Mouse (Mus musculus) stomach, postnatal 0 days (tissue): Measurements from ENCODE around the gene Nfyb. TPM values are rescaled to one million over a fixed set of nuclear protein-coding genes. Genes with fewer than 3 reads are reported as not detected.
A peak's percentile ranks its signal among the peaks of the same experiment; 100 is the strongest.

Experiments
- ATAC-seq: fragments of 200-750 bp; cut with Nextera tagmentation; 2 replicates; pipeline ENCODE4 v1.8.0; 2017; ENCODE audit not compliant: low FRiP score, low TSS enrichment
- DNase-seq: peaks from one replicate; pipeline ENCODE4 v3.0.0-alpha.2; 2016; ENCODE audit warnings: low spot score
- H3K27ac ChIP-seq: fragments of 300-500 bp; sonication (generic); replicated peaks from 2 replicates; pipeline ENCODE4 v1.5.1; 2014; ENCODE audit warnings: mild to moderate bottlenecking, control low read depth
- H3K27me3 ChIP-seq: fragments of 300-500 bp; sonication (generic); 2 replicates; pipeline ENCODE4 v1.6.1; 2014; ENCODE audit warnings: low read length; ENCODE audit not compliant: control insufficient read depth, insufficient read depth
- H3K36me3 ChIP-seq: fragments of 300-500 bp; sonication (generic); 2 replicates; pipeline ENCODE4 v1.6.1; 2014; ENCODE audit warnings: low read length, mixed read lengths; ENCODE audit not compliant: control insufficient read depth, insufficient read depth
- H3K4me1 ChIP-seq: fragments of 300-500 bp; sonication (generic); replicated peaks from 2 replicates; pipeline ENCODE4 v1.6.1; 2014; ENCODE audit warnings: antibody characterized with exemption; ENCODE audit not compliant: control insufficient read depth, insufficient read depth
- H3K4me2 ChIP-seq: fragments of 300-500 bp; sonication (generic); replicated peaks from 2 replicates; pipeline ENCODE4 v1.6.1; 2014; ENCODE audit warnings: low read depth, mild to moderate bottlenecking, control low read depth, moderate library complexity
- H3K4me3 ChIP-seq: fragments of 300-500 bp; sonication (generic); 2 replicates; pipeline ENCODE4 v1.5.1; 2014; ENCODE audit warnings: low read depth, low read length, control low read depth
- H3K9ac ChIP-seq: fragments of 300-500 bp; sonication (generic); 2 replicates; pipeline ENCODE4 v1.6.1; 2014; ENCODE audit warnings: mild to moderate bottlenecking, low read length, control low read depth, mixed read lengths
- H3K9me3 ChIP-seq: fragments of 300-500 bp; sonication (generic); 2 replicates; pipeline ENCODE4 v1.6.1; 2016; ENCODE audit warnings: low read length; ENCODE audit not compliant: control insufficient read depth
- CTCF ChIP-seq: IDR thresholded peaks from 2 replicates; pipeline ENCODE4 v1.5.1; 2016; ENCODE audit warnings: antibody characterized with exemption, low read depth, mild to moderate bottlenecking, moderate library complexity
- EP300 ChIP-seq: optimal IDR thresholded peaks from 2 replicates; pipeline ENCODE3; 2016; ENCODE audit warnings: antibody characterized with exemption
- WGBS: fragments of 180-500 bp; shearing (Covaris S2); extraction: QIAGEN DNeasy Blood & Tissue Kit; methylation state at CpG from one replicate; pipeline ENCODE4 v1.1.7; 2014; 5-methylcytosine and 5-hydroxymethylcytosine counted together
- polyA plus RNA-seq: library from polyadenylated mRNA; unstranded; fragments of >200 nt; fragmentation: Nextera tagmentation; extraction: Ambion mirVana; gene quantifications from 2 replicates; pipeline ENCODE4 v1.2.1, GENCODE M21; 2015

The Nfyb gene
- polyA plus RNA-seq, 1 experiment from 2014 or later, result 20.3 TPM

- WGBS, result 82% methylated on average over 15 of the region's 15 CpGs
- H3K9ac ChIP-seq, result no peak overlapping the region
- no peaks in the 10 kb centered on the region for H3K27me3 ChIP-seq
- H3K4me2 ChIP-seq, result no peak overlapping the region
- H3K4me1 ChIP-seq, result no peaks in the 10 kb centered on the region
- TF ChIP-seq CTCF (no peak), EP300 (no peak)
- no peaks in the 10 kb centered on the region for H3K9me3 ChIP-seq
- ATAC-seq (0 out of 2 replicates have a peak, but pooled peaks have one; percentile 28), DNase-seq (no peak)
- peaks cover 24% of the 10 kb centered on the region for H3K36me3 ChIP-seq
- H3K27ac ChIP-seq, result no peak overlapping the region
- no peak overlapping the region for H3K4me3 ChIP-seq
These were observed 16.7 kb downstream of the Nfyb start for GRCm38 (mm10) chr10:82746988-82747850.

GRCm38 (mm10) chr10:82745301-82745700, 18.6 kb downstream of the Nfyb start:
- Histone ChIP-seq H3K9me3 (no peaks in the 10 kb centered on the region), H3K4me1 (no peaks in the 10 kb centered on the region), H3K27ac (no peak overlapping the region), H3K9ac (no peak overlapping the region), H3K27me3 (no peaks in the 10 kb centered on the region), H3K4me2 (no peak overlapping the region), H3K36me3 (peaks cover 17% of the 10 kb centered on the region), H3K4me3 (no peak overlapping the region)
- WGBS, result 93% methylated on average over 5 of the region's 5 CpGs
- DNase-seq (no peak), ATAC-seq (no peak)
- TF ChIP-seq EP300 (no peak), CTCF (no peak)

GRCm38 (mm10) chr10:82744296-82744695, 19.6 kb downstream of the Nfyb start:
- H3K36me3 ChIP-seq, result peaks cover 20% of the 10 kb centered on the region
- no peaks in the 10 kb centered on the region for H3K9me3 ChIP-seq
- H3K4me1 ChIP-seq, result no peaks in the 10 kb centered on the region
- H3K9ac ChIP-seq, result no peak overlapping the region
- ATAC-seq (no peak), DNase-seq (no peak)
- no peak overlapping the region for H3K4me3 ChIP-seq
- H3K27ac ChIP-seq, result no peak overlapping the region
- no peaks in the 10 kb centered on the region for H3K27me3 ChIP-seq
- H3K4me2 ChIP-seq, result no peak overlapping the region
- WGBS, result 87% methylated on average over 6 of the region's 6 CpGs
- no peak for TF ChIP-seq EP300

- Histone ChIP-seq H3K4me1 (no peaks in the 10 kb centered on the region), H3K27me3 (no peaks in the 10 kb centered on the region), H3K4me2 (no peak overlapping the region), H3K9ac (no peak overlapping the region), H3K27ac (no peak overlapping the region), H3K4me3 (no peak overlapping the region), H3K36me3 (peaks cover 22% of the 10 kb centered on the region), H3K9me3 (no peaks in the 10 kb centered on the region)
- ATAC-seq (no peak), DNase-seq (no peak)
- TF ChIP-seq CTCF, result no peak
- no peak for TF ChIP-seq EP300
- 72% methylated on average over 1 of the region's 1 CpGs for WGBS
These were observed 21.4 kb downstream of the Nfyb start for GRCm38 (mm10) chr10:82742578-82742977.

GRCm38 (mm10) chr10:82741876-82742275, 22.1 kb downstream of the Nfyb start:
- no peak overlapping the region for H3K4me3 ChIP-seq
- no peaks in the 10 kb centered on the region for H3K9me3 ChIP-seq
- WGBS, result 84% methylated on average over 4 of the region's 4 CpGs
- H3K27me3 ChIP-seq, result no peaks in the 10 kb centered on the region
- no peak overlapping the region for H3K27ac ChIP-seq
- no peak overlapping the region for H3K4me2 ChIP-seq
- DNase-seq, result no peak
- no peak for ATAC-seq
- TF ChIP-seq CTCF, result no peak
- TF ChIP-seq EP300, result no peak
- peaks cover 15% of the 10 kb centered on the region for H3K36me3 ChIP-seq
- H3K9ac ChIP-seq, result no peak overlapping the region
- H3K4me1 ChIP-seq, result no peaks in the 10 kb centered on the region

GRCm38 (mm10) chr10:82741354-82741753, 22.6 kb downstream of the Nfyb start:
- DNase-seq (no peak), ATAC-seq (no peak)
- WGBS, result 83% methylated on average over 8 of the region's 8 CpGs
- Histone ChIP-seq H3K9me3 (no peaks in the 10 kb centered on the region), H3K36me3 (peaks cover 15% of the 10 kb centered on the region), H3K9ac (no peak overlapping the region), H3K4me1 (no peaks in the 10 kb centered on the region), H3K27ac (no peak overlapping the region), H3K4me3 (no peak overlapping the region), H3K4me2 (no peak overlapping the region), H3K27me3 (no peaks in the 10 kb centered on the region)
- TF ChIP-seq CTCF, result no peak
- TF ChIP-seq EP300, result no peak
